In the genomic region with DNA sequence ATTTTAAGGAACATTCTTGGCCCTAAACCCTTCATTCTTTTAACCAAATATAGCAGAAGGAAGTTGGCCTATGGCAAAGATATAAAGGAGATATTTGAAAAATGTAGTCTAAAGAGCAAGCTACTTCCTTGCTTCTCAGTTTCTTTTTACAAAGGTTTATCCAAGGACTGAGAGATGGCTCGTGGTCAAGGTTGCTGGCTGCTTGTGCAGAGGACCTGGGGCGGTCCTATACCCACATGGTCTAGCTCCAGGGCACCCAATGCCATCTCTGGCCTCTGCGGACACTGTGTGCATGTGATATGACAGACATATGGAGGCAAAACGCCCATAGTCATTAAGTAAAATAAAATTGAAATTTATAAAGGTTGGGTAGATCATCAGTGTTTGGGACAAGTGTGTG, we compare ENCODE assay signal across 12 mouse cellular contexts. TPM values are rescaled to one million over a fixed set of nuclear protein-coding genes. Genes with fewer than 3 reads are reported as not detected.
DNase-seq lines count a peak whose midpoint lies in the region; ATAC-seq and TF ChIP-seq lines count a peak whose summit lies in the region.
"Had no signal": no experiment of that assay in that cellular context is flagged by ENCODE, and none has a peak within 500 bp of the region (broad histone marks: within the 10 kb centered on the region; RNA-seq: fewer than 3 reads in every experiment).

No protein-coding gene starts in this region.

- H3K9me3 ChIP-seq in forebrain, embryonic 13.5 days (replicated peaks), result no peaks in the 10 kb centered on the region
- no peaks in the 10 kb centered on the region for H3K9me3 ChIP-seq in forebrain, embryonic 11.5 days (ENCODE audit: control insufficient read depth, low read length)
- H3K9me3 ChIP-seq in lung, embryonic 14.5 days (ENCODE audit: low read depth, low read length), result no peaks in the 10 kb centered on the region
- H3K9me3 ChIP-seq in hindbrain, embryonic 13.5 days, result no peaks in the 10 kb centered on the region
- H3K9me3 ChIP-seq in neural tube, embryonic 15.5 days (replicated peaks), result no peaks in the 10 kb centered on the region
- H3K9me3 ChIP-seq: G1E had no signal

- no peak for DNase-seq in forebrain, embryonic 11.5 days (ENCODE audit: low spot score)
- DNase-seq in lung, embryonic 14.5 days, result no peak
- DNase-seq in lung, adult 2 months, result no peak
- DNase-seq in left cerebral cortex, postnatal 14 days (ENCODE audit: low spot score in 2 of 2), result no peak
- DNase-seq in cerebellum, adult 11-12 months, result no peak
- DNase-seq: cerebellum, adult 11 months; kidney, adult 11 months; lung, adult 18-20 months had no signal

- TF ChIP-seq POLR2A in lung, adult 2 months (IDR thresholded peaks at IDR 0.05; ENCODE audit: borderline replicate concordance, extremely low read depth, low read depth, low read length), result no peak

- no peak overlapping the region for H3K9ac ChIP-seq in forebrain, embryonic 13.5 days
- H3K9ac ChIP-seq in forebrain, embryonic 11.5 days (ENCODE audit: low read length), result no peak overlapping the region
- H3K9ac ChIP-seq in lung, embryonic 14.5 days, result no peak overlapping the region
- no peak overlapping the region for H3K9ac ChIP-seq in hindbrain, embryonic 13.5 days
- H3K9ac ChIP-seq in neural tube, embryonic 15.5 days (replicated peaks), result no peak overlapping the region

- H3K27ac ChIP-seq in forebrain, embryonic 13.5 days, result no peak overlapping the region
- H3K27ac ChIP-seq in forebrain, embryonic 11.5 days (ENCODE audit: low read depth, low read length), result no peak overlapping the region
- no peak overlapping the region for H3K27ac ChIP-seq in lung, embryonic 14.5 days (ENCODE audit: low read depth)
- H3K27ac ChIP-seq in hindbrain, embryonic 13.5 days, result no peak overlapping the region
- H3K27ac ChIP-seq in neural tube, embryonic 15.5 days (replicated peaks), result no peak overlapping the region

- WGBS in forebrain, embryonic 13.5 days, result 95% methylated on average over 4 of the region's 4 CpGs
- WGBS in forebrain, embryonic 11.5 days, result 89% methylated on average over 4 of the region's 4 CpGs
- 83% methylated on average over 4 of the region's 4 CpGs for WGBS in lung, embryonic 14.5 days
- 85% methylated on average over 4 of the region's 4 CpGs for WGBS in lung, adult 2 months
- WGBS in hindbrain, embryonic 13.5 days, result 83% methylated on average over 4 of the region's 4 CpGs
- WGBS in neural tube, embryonic 15.5 days, result 83% methylated on average over 4 of the region's 4 CpGs

- H3K4me3 ChIP-seq in forebrain, embryonic 13.5 days, result no peak overlapping the region
- H3K4me3 ChIP-seq in forebrain, embryonic 11.5 days (ENCODE audit: low read depth, low read length), result no peak overlapping the region
- no peak overlapping the region for H3K4me3 ChIP-seq in lung, embryonic 14.5 days (ENCODE audit: low read depth, low read length)
- H3K4me3 ChIP-seq in lung, adult 2 months (replicated peaks; ENCODE audit: extremely low read depth, low read depth, low read length), result no peak overlapping the region
- peak overlapping the region; percentile 97 for H3K4me3 ChIP-seq in hindbrain, embryonic 13.5 days
- H3K4me3 ChIP-seq in neural tube, embryonic 15.5 days (replicated peaks), result no peak overlapping the region

- no peaks in the 10 kb centered on the region for H3K27me3 ChIP-seq in forebrain, embryonic 13.5 days
- peaks cover 6% of the 10 kb centered on the region; the same call in 1 of the 2 replicates for H3K27me3 ChIP-seq in forebrain, embryonic 11.5 days (ENCODE audit: control insufficient read depth, insufficient read depth, low read length)
- no peaks in the 10 kb centered on the region for H3K27me3 ChIP-seq in lung, embryonic 14.5 days (ENCODE audit: insufficient read depth, low read length)
- no peaks in the 10 kb centered on the region for H3K27me3 ChIP-seq in hindbrain, embryonic 13.5 days
- no peaks in the 10 kb centered on the region for H3K27me3 ChIP-seq in neural tube, embryonic 15.5 days (replicated peaks)

- peaks cover 66% of the 10 kb centered on the region for H3K4me1 ChIP-seq in forebrain, embryonic 13.5 days
- H3K4me1 ChIP-seq in forebrain, embryonic 11.5 days (replicated peaks; ENCODE audit: control insufficient read depth, insufficient read depth, low read length), result peaks cover 10% of the 10 kb centered on the region; the same call in 1 of the 2 replicates
- peaks cover 43% of the 10 kb centered on the region for H3K4me1 ChIP-seq in lung, embryonic 14.5 days (ENCODE audit: insufficient read depth)
- peaks cover 17% of the 10 kb centered on the region for H3K4me1 ChIP-seq in lung, adult 2 months (ENCODE audit: control insufficient read depth, insufficient read depth, low read length)
- peaks cover 70% of the 10 kb centered on the region for H3K4me1 ChIP-seq in hindbrain, embryonic 13.5 days (replicated peaks)
- H3K4me1 ChIP-seq in neural tube, embryonic 15.5 days, result peaks cover 67% of the 10 kb centered on the region

- H3K36me3 ChIP-seq in forebrain, embryonic 13.5 days (ENCODE audit: poor library complexity, severe bottlenecking), result no peaks in the 10 kb centered on the region
- H3K36me3 ChIP-seq in forebrain, embryonic 11.5 days (ENCODE audit: control insufficient read depth, insufficient read depth, low read length), result no peaks in the 10 kb centered on the region
- 0 out of 2 replicates have a peak, but pooled peaks cover 3% of the 10 kb centered on the region for H3K36me3 ChIP-seq in lung, embryonic 14.5 days (ENCODE audit: insufficient read depth)
- no peaks in the 10 kb centered on the region for H3K36me3 ChIP-seq in hindbrain, embryonic 13.5 days
- H3K36me3 ChIP-seq in neural tube, embryonic 15.5 days, result no peaks in the 10 kb centered on the region
- H3K36me3 ChIP-seq: G1E had no signal

- ATAC-seq in forebrain, embryonic 13.5 days, result no peak
- no peak for ATAC-seq in forebrain, embryonic 11.5 days (replicated peaks; ENCODE audit: low FRiP score)
- ATAC-seq in lung, embryonic 14.5 days (ENCODE audit: insufficient read depth), result no peak
- no peak for ATAC-seq in hindbrain, embryonic 13.5 days (ENCODE audit: low FRiP score)
- no peak for ATAC-seq in neural tube, embryonic 15.5 days (ENCODE audit: low FRiP score)

- intact Hi-C loops in left cerebral cortex, postnatal 14 days (cut with DNase I), result loop anchor here (5.0 kb wide), 1 partner anchor 46 kb away; no protein-coding TSS in a partner anchor

- no peak for TF ChIP-seq CTCF in lung, embryonic 14.5 days (IDR thresholded peaks at IDR 0.05; ENCODE audit: low read depth)
- TF ChIP-seq CTCF in lung, adult 2 months (IDR thresholded peaks at IDR 0.05; ENCODE audit: insufficient read depth, low read length), result no peak

- peak overlapping the region; percentile 84 for H3K4me2 ChIP-seq in forebrain, embryonic 13.5 days
- no peak overlapping the region for H3K4me2 ChIP-seq in forebrain, embryonic 11.5 days (ENCODE audit: low read depth, low read length, severe bottlenecking)
- H3K4me2 ChIP-seq in lung, embryonic 14.5 days, result peak overlapping the region; percentile 92; the same call in 1 of the 2 replicates
- peak overlapping the region; percentile 83 for H3K4me2 ChIP-seq in hindbrain, embryonic 13.5 days
- peak overlapping the region; percentile 84 for H3K4me2 ChIP-seq in neural tube, embryonic 15.5 days

RNA-seq across cellular contexts. Expression of a gene that starts 2.8 kb away (rescaled TPM):
- polyA plus RNA-seq in forebrain, embryonic 13.5 days (2015; fragmentation: Nextera tagmentation; extraction: Ambion mirVana), result 38.5 and 41.4 TPM in 2 replicates
- 30.4 and 32.5 TPM in 2 replicates for polyA plus RNA-seq in forebrain, embryonic 11.5 days (2014; fragmentation: Nextera tagmentation; extraction: Ambion mirVana)
- 19.4 and 19.7 TPM in 2 replicates for polyA plus RNA-seq in lung, embryonic 14.5 days (2014; fragmentation: Nextera tagmentation; extraction: Ambion mirVana)
- 13.7 and 19.7 TPM in 2 replicates for polyA plus RNA-seq in lung, adult 2 months (2012; rRNA removed)
- polyA plus RNA-seq in hindbrain, embryonic 13.5 days (2015; fragmentation: Nextera tagmentation; extraction: Ambion mirVana), result 82.8 and 86.5 TPM in 2 replicates
- 50.8 and 57.0 TPM in 2 replicates for polyA plus RNA-seq in neural tube, embryonic 15.5 days (2015; fragmentation: Nextera tagmentation; extraction: Ambion mirVana)
- 10 to 100 TPM; 66.8 to 71.6 TPM for total RNA-seq in left cerebral cortex, postnatal 14 days (2021)
- polyA plus RNA-seq: G1E had no signal
